Mouse (Mus musculus) central nervous system, embryonic 18 days (tissue): ENCODE measurements around the gene Son. TPM values are rescaled to one million over a fixed set of nuclear protein-coding genes. Genes with fewer than 3 reads are reported as not detected.

ENCODE experiments used
- polyA plus RNA-seq: library from polyadenylated mRNA; depleted of rRNA; stranded (reverse); fragments of >200 nt; gene quantifications from 2 replicates; pipeline ENCODE4 v1.2.3, GENCODE M21; 2012; rRNA removed

The Son gene
- polyA plus RNA-seq: 316 and 343 TPM in 2 replicates

GRCm38 (mm10) chr16:91647461-91648219, at the start of gene Son:
Gene Son (plus strand): TSS chr16:91647506.

GRCm38 (mm10) chr16:91597672-91598010, 49.7 kb upstream of the Son start, which contains the start of gene Tmem50b:
Gene Tmem50b (minus strand): TSS chr16:91597800.

GRCm38 (mm10) chr16:91618511-91619501, 28.5 kb upstream of the Son start, which contains the start of gene Dnajc28:
Gene Dnajc28 (minus strand): TSS chr16:91619026.

GRCm38 (mm10) chr16:91646681-91647419, 456 bp upstream of the Son start, which contains the start of gene Gart:
Gene Gart (minus strand): TSS chr16:91646952.

GRCm38 (mm10) chr16:91688619-91689334, 41.5 kb downstream of the Son start, which contains the start of gene Donson:
Gene Donson (minus strand): TSS chr16:91688770.

GRCm38 (mm10) chr16:91728123-91729065, 81.1 kb downstream of the Son start, which contains the start of gene Cryzl1:
Gene Cryzl1 (minus strand): TSS chr16:91728975.

Other genes with a start within 250 kb of the Son start
- gene Il10rb, start 241.3 kb upstream of the Son start, polyA plus RNA-seq: 8.1 and 8.6 TPM in 2 replicates
- gene Ifnar1, start 162.3 kb upstream of the Son start, polyA plus RNA-seq: 48.8 and 49.5 TPM in 2 replicates
- gene Ifngr2, start 100.4 kb upstream of the Son start, polyA plus RNA-seq: 53.2 and 60.4 TPM in 2 replicates
- gene Tmem50b, start 49.7 kb upstream of the Son start, polyA plus RNA-seq: 73.0 and 77.9 TPM in 2 replicates
- gene Dnajc28, start 28.5 kb upstream of the Son start, polyA plus RNA-seq: 3.1 and 3.2 TPM in 2 replicates
- 36.6 and 39.0 TPM in 2 replicates for gene Gart, start 554 bp upstream of the Son start, polyA plus RNA-seq
- 50.7 and 57.3 TPM in 2 replicates for gene Donson, start 41.3 kb downstream of the Son start, polyA plus RNA-seq
- 99.4 and 103 TPM in 2 replicates for gene Cryzl1, start 81.5 kb downstream of the Son start, polyA plus RNA-seq
- 59.4 and 64.2 TPM in 2 replicates for gene Itsn1, start 81.8 kb downstream of the Son start, polyA plus RNA-seq